Mouse (Mus musculus) MEL (cell line): ENCODE data around the gene Hamp2. TPM values are rescaled to one million over a fixed set of nuclear protein-coding genes. Genes with fewer than 3 reads are reported as not detected.

Experiments used
- DNase-seq: peaks from one replicate; pipeline ENCODE4 v3.0.0; 2011; ENCODE audit warnings: low read depth, low spot score
- H3K27ac ChIP-seq: 2 replicates; pipeline ENCODE4 v1.5.1; 2012; ENCODE audit warnings: low read depth, mild to moderate bottlenecking, control low read depth, low read length, moderate library complexity; ENCODE audit not compliant: control insufficient read depth
- H3K27me3 ChIP-seq, 2 experiments: fragments of 150-350 bp in 1 of 2; sonication (generic) in 1 of 2; 2 replicates each; pipeline ENCODE4 v1.6.1; 2012; ENCODE audit warnings: low read length in 2 of 2, mild to moderate bottlenecking in 2 of 2, improper control_type of control experiment in 1 of 2, moderate library complexity in 1 of 2; ENCODE audit not compliant: insufficient read depth in 2 of 2, control insufficient read depth in 1 of 2
- H3K36me3 ChIP-seq, 2 experiments: 2 replicates each; pipeline ENCODE4 v1.6.1; 2012 to 2014; ENCODE audit warnings: low read length in 2 of 2, improper control_type of control experiment in 1 of 2, inconsistent platforms in 1 of 2, mild to moderate bottlenecking in 1 of 2; ENCODE audit not compliant: insufficient read depth in 2 of 2, control insufficient read depth in 1 of 2
- H3K4me1 ChIP-seq, 2 experiments: fragments of 150-350 bp in 1 of 2; sonication (generic) in 1 of 2; 2 replicates each; pipeline ENCODE4 v1.6.1; 2012; ENCODE audit warnings: low read length in 2 of 2, improper control_type of control experiment in 1 of 2, mild to moderate bottlenecking in 1 of 2; ENCODE audit not compliant: insufficient read depth in 2 of 2, control insufficient read depth in 1 of 2
- H3K4me3 ChIP-seq, 2 experiments: fragments of 150-350 bp in 1 of 2; sonication (generic) in 1 of 2; 2 replicates each; pipeline ENCODE4 v1.5.1; 2012; ENCODE audit warnings: low read depth in 2 of 2, low read length in 2 of 2, mild to moderate bottlenecking in 2 of 2, moderate library complexity in 2 of 2, control low read depth in 1 of 2, improper control_type of control experiment in 1 of 2; ENCODE audit not compliant: control insufficient read depth in 1 of 2, insufficient read depth in 1 of 2
- H3K79me2 ChIP-seq: 2 replicates; pipeline ENCODE4 v1.6.1; 2012; ENCODE audit warnings: mild to moderate bottlenecking, low read length, moderate library complexity; ENCODE audit not compliant: control insufficient read depth, poor library complexity, insufficient read depth
- H3K9ac ChIP-seq: 2 replicates; pipeline ENCODE4 v1.6.1; 2012; ENCODE audit warnings: low read depth, mild to moderate bottlenecking, control low read depth, low read length, moderate library complexity; ENCODE audit not compliant: control insufficient read depth, poor library complexity, severe bottlenecking
- H3K9me3 ChIP-seq: fragments of 150-350 bp; sonication (generic); replicated peaks from 2 replicates; pipeline ENCODE4 v1.6.1; 2012; ENCODE audit warnings: mild to moderate bottlenecking, low read length, improper control_type of control experiment, moderate library complexity; ENCODE audit not compliant: insufficient read depth
- BHLHE40 ChIP-seq: IDR thresholded peaks from 2 replicates; pipeline ENCODE4 v1.6.1; 2012; ENCODE audit warnings: low read depth, mild to moderate bottlenecking, inconsistent platforms, low read length, improper control_type of control experiment, borderline replicate concordance
- CHD1 ChIP-seq: IDR thresholded peaks from 2 replicates; pipeline ENCODE4 v1.6.1; 2012; ENCODE audit warnings: low read depth, mild to moderate bottlenecking, inconsistent platforms, low read length, improper control_type of control experiment
- CHD2 ChIP-seq: IDR thresholded peaks from 2 replicates; pipeline ENCODE4 v1.6.1; 2011; ENCODE audit warnings: low read length, improper control_type of control experiment
- E2F4 ChIP-seq: IDR thresholded peaks from 2 replicates; pipeline ENCODE4 v1.6.1; 2011; ENCODE audit warnings: low read depth, low read length, improper control_type of control experiment, borderline replicate concordance
- ELF1 ChIP-seq: IDR thresholded peaks from 2 replicates; pipeline ENCODE4 v1.6.1; 2014; ENCODE audit warnings: low read depth, mild to moderate bottlenecking, inconsistent platforms, low read length, improper control_type of control experiment, moderate library complexity
- EP300 ChIP-seq, 2 experiments: IDR thresholded peaks; 2 replicates each; pipeline ENCODE4 v1.6.1; 2011; ENCODE audit warnings: improper control_type of control experiment in 2 of 2, low read length in 2 of 2, low read depth in 1 of 2, mild to moderate bottlenecking in 1 of 2
- GABPA ChIP-seq: IDR thresholded peaks from 2 replicates; pipeline ENCODE4 v1.6.1; 2012; ENCODE audit warnings: low read depth, mild to moderate bottlenecking, inconsistent platforms, low read length, improper control_type of control experiment, moderate library complexity
- GATA1 ChIP-seq: IDR thresholded peaks from 2 replicates; pipeline ENCODE4 v1.6.1; 2011; ENCODE audit warnings: low read depth, low read length, improper control_type of control experiment
- HCFC1 ChIP-seq: IDR thresholded peaks from 2 replicates; pipeline ENCODE4 v1.6.1; 2012; ENCODE audit warnings: low read depth, mild to moderate bottlenecking, inconsistent platforms, low read length, improper control_type of control experiment, moderate library complexity
- JUND ChIP-seq: IDR thresholded peaks from 2 replicates; pipeline ENCODE4 v1.6.1; 2011; ENCODE audit warnings: low read depth, mild to moderate bottlenecking, improper control_type of control experiment, low read length
- KAT2A ChIP-seq: conservative IDR thresholded peaks from 2 replicates; pipeline ENCODE4 v1.6.1; 2012; ENCODE audit warnings: low read depth, low read length, improper control_type of control experiment, inconsistent platforms
- MAX ChIP-seq: IDR thresholded peaks from 2 replicates; pipeline ENCODE4 v1.6.1; 2011; ENCODE audit warnings: low read length, improper control_type of control experiment
- MAZ ChIP-seq: IDR thresholded peaks from 2 replicates; pipeline ENCODE4 v1.6.1; 2012; ENCODE audit warnings: low read depth, mild to moderate bottlenecking, inconsistent platforms, low read length, improper control_type of control experiment
- MEF2A ChIP-seq: IDR thresholded peaks from 2 replicates; pipeline ENCODE4 v1.6.1; 2014; ENCODE audit warnings: low read depth, mild to moderate bottlenecking, inconsistent platforms, low read length, improper control_type of control experiment; ENCODE audit not compliant: poor library complexity, insufficient replicate concordance, severe bottlenecking; ENCODE audit errors: extremely low read depth
- MYB ChIP-seq: IDR thresholded peaks from 2 replicates; pipeline ENCODE4 v1.6.1; 2011; ENCODE audit warnings: mild to moderate bottlenecking, low read depth, low read length, improper control_type of control experiment
- NRF1 ChIP-seq: IDR thresholded peaks from 2 replicates; pipeline ENCODE4 v1.6.1; 2014; ENCODE audit warnings: low read depth, mild to moderate bottlenecking, inconsistent platforms, low read length, improper control_type of control experiment, moderate library complexity; ENCODE audit not compliant: poor library complexity, insufficient read depth, severe bottlenecking
- POLR2A ChIP-seq, 2 experiments: IDR thresholded peaks; 2 replicates each; pipeline ENCODE4 v1.6.1; 2011 to 2012; ENCODE audit warnings: low read length in 2 of 2, mild to moderate bottlenecking in 2 of 2, control low read depth in 1 of 2, improper control_type of control experiment in 1 of 2, low read depth in 1 of 2, moderate library complexity in 1 of 2; ENCODE audit not compliant: control insufficient read depth in 1 of 2, insufficient read depth in 1 of 2, poor library complexity in 1 of 2
- POLR2AphosphoS5 ChIP-seq: IDR thresholded peaks from 2 replicates; pipeline ENCODE4 v1.6.1; 2012; ENCODE audit warnings: low read depth, borderline replicate concordance, mild to moderate bottlenecking, inconsistent platforms, low read length, moderate library complexity, mixed read lengths
- RAD21 ChIP-seq: IDR thresholded peaks from 2 replicates; pipeline ENCODE4 v1.6.1; 2011; ENCODE audit warnings: mild to moderate bottlenecking, low read depth, low read length, improper control_type of control experiment
- RCOR1 ChIP-seq: IDR thresholded peaks from 2 replicates; pipeline ENCODE4 v1.6.1; 2012; ENCODE audit warnings: low read depth, mild to moderate bottlenecking, inconsistent platforms, low read length, improper control_type of control experiment
- SIN3A ChIP-seq: IDR thresholded peaks from 2 replicates; pipeline ENCODE4 v1.6.1; 2012; ENCODE audit warnings: low read length, improper control_type of control experiment, inconsistent platforms
- TAL1 ChIP-seq: IDR thresholded peaks from 2 replicates; pipeline ENCODE4 v1.6.1; 2012; ENCODE audit warnings: mild to moderate bottlenecking, inconsistent platforms, low read length, moderate library complexity, mixed read lengths
- TBP ChIP-seq: IDR thresholded peaks from 2 replicates; pipeline ENCODE4 v1.8.0; 2011; ENCODE audit warnings: low read depth, low read length, improper control_type of control experiment
- UBTF ChIP-seq: IDR thresholded peaks from 2 replicates; pipeline ENCODE4 v1.6.1; 2012; ENCODE audit warnings: low read depth, mild to moderate bottlenecking, inconsistent platforms, low read length, improper control_type of control experiment, moderate library complexity, borderline replicate concordance; ENCODE audit not compliant: insufficient read depth
- USF2 ChIP-seq, 2 experiments: IDR thresholded peaks; 2 replicates each; pipeline ENCODE4 v1.6.1; 2011 to 2012; ENCODE audit warnings: improper control_type of control experiment in 2 of 2, low read length in 2 of 2, borderline replicate concordance in 1 of 2, inconsistent platforms in 1 of 2, low read depth in 1 of 2, mild to moderate bottlenecking in 1 of 2; ENCODE audit not compliant: insufficient read depth in 1 of 2
- ZC3H11A ChIP-seq: IDR thresholded peaks from 2 replicates; pipeline ENCODE4 v1.6.1; 2012; ENCODE audit warnings: low read depth, mild to moderate bottlenecking, inconsistent platforms, low read length, improper control_type of control experiment
- ZKSCAN1 ChIP-seq: IDR thresholded peaks from 2 replicates; pipeline ENCODE4 v1.6.1; 2012; ENCODE audit warnings: low read depth, mild to moderate bottlenecking, inconsistent platforms, low read length, improper control_type of control experiment, moderate library complexity
- ZNF384 ChIP-seq: IDR thresholded peaks from 2 replicates; pipeline ENCODE4 v1.6.1; 2012; ENCODE audit warnings: low read depth, mild to moderate bottlenecking, inconsistent platforms, low read length, improper control_type of control experiment
- polyA plus RNA-seq, 2 experiments: library from polyadenylated mRNA; stranded (reverse) in 1 of 2; unstranded in 1 of 2; fragments of >175 nt in 1 of 2; fragments of >200 nt in 1 of 2; gene quantifications; 2 replicates each; pipeline versions ENCODE4 v1.2.1 to v1.2.4; 2012; ENCODE audit warnings: low replicate concordance in 2 of 2, low read depth in 1 of 2; ENCODE audit not compliant: insufficient read length in 2 of 2, insufficient read depth in 1 of 2, missing spikeins in 1 of 2
- total RNA-seq: library from RNA; depleted of rRNA; stranded (reverse); fragments of 300-350 nt; gene quantifications from 2 replicates; pipeline ENCODE4 v1.2.3, GENCODE M21; 2012

Gene Hamp2
- total and polyA plus RNA-seq, 3 experiments = not detected

DNA sequence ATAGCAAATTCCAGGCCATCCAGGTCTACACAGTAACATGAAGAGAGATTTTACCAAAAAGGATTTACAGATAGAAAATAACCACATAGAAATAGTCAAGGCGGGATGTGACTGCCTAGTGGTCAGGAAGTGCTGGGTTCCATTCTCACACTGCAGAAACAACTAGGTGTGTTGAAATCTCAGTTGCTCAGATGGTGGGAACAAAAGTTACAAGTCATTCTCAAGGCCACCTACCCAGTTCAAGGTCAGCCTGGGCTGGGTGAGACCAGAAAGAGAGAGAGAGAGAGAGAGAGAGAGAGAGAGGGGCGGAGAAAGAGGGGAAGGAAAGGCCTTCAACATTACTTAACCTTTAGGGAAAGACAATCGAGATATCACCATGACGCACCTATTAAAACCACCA lies 37.6 kb downstream of the Hamp2 start:
- no peaks in the 10 kb centered on the region for H3K4me1 ChIP-seq
- no peak overlapping the region for H3K27ac ChIP-seq
- H3K27me3 ChIP-seq = peaks cover 2 to 3% of the 10 kb centered on the region in 2 experiments; a peak in 2 of 4 replicates

GRCm38 (mm10) chr7:30884047-30884446 lies 40.4 kb downstream of the Hamp2 start:
- Histone ChIP-seq H3K27me3 (peaks cover 0 to 3% of the 10 kb centered on the region in 2 experiments; a peak in 2 of 4 replicates), H3K27ac (no peak overlapping the region), H3K9ac (no peak overlapping the region), H3K4me3 (no peak overlapping the region), H3K36me3 (no peaks in the 10 kb centered on the region), H3K79me2 (no peaks in the 10 kb centered on the region), H3K4me1 (no peaks in the 10 kb centered on the region), H3K9me3 (no peaks in the 10 kb centered on the region)
- TF ChIP-seq UBTF = no peak
- TF ChIP-seq JUND = no peak
- no peak for TF ChIP-seq POLR2AphosphoS5
- no peak for TF ChIP-seq MAX
- TF ChIP-seq ZNF384 = no peak
- TF ChIP-seq USF2 (IDR thresholded peaks at IDR 0.05; ENCODE audit: borderline replicate concordance in 1 of 2, insufficient read depth in 1 of 2, low read depth in 1 of 2, low read length in 2 of 2) = no peak
- no peak for TF ChIP-seq GATA1
- no peak for TF ChIP-seq POLR2A (IDR thresholded peaks at IDR 0.05; ENCODE audit: control insufficient read depth in 1 of 2, insufficient read depth in 1 of 2, low read depth in 1 of 2, low read length in 2 of 2, poor library complexity in 1 of 2)
- TF ChIP-seq TAL1 = no peak
- TF ChIP-seq BHLHE40 = no peak
- TF ChIP-seq E2F4 = no peak
- TF ChIP-seq EP300 (IDR thresholded peaks at IDR 0.05; ENCODE audit: low read depth in 1 of 2, low read length in 2 of 2) = no peak
- no peak for TF ChIP-seq ZC3H11A
- TF ChIP-seq NRF1 = no peak
- no peak for TF ChIP-seq MYB
- no peak for TF ChIP-seq CHD1
- no peak for TF ChIP-seq RAD21
- no peak for TF ChIP-seq TBP
- TF ChIP-seq HCFC1 = no peak
- TF ChIP-seq GABPA = no peak
- no peak for DNase-seq

More for the DNA sequence above, 37.6 kb downstream of the Hamp2 start:
- H3K4me3 ChIP-seq = no peak overlapping the region
- no peak for DNase-seq
- TF ChIP-seq SIN3A (no peak), EP300 (IDR thresholded peaks at IDR 0.05; ENCODE audit: low read depth in 1 of 2, low read length in 2 of 2) (no peak), KAT2A (no peak), CHD2 (no peak), MEF2A (no peak), ZKSCAN1 (no peak), HCFC1 (no peak), RCOR1 (no peak), ELF1 (no peak), MYB (no peak), MAZ (no peak), RAD21 (no peak), UBTF (no peak), TBP (no peak), BHLHE40 (no peak), NRF1 (no peak)
- H3K9me3 ChIP-seq = no peaks in the 10 kb centered on the region
- no peak overlapping the region for H3K9ac ChIP-seq
- H3K79me2 ChIP-seq = no peaks in the 10 kb centered on the region
- H3K36me3 ChIP-seq = no peaks in the 10 kb centered on the region
